Mouse (Mus musculus): ENCODE measurements at regions not wholly inside any gene's neighbourhood (a gene's known extent, or its start where the extent isn't known, plus 50 kb on each side); places are given as distances from the start of the nearest gene placed in this dataset.

GRCm38 (mm10) chr16:50839665-50840064, 248.7 kb upstream of the Ccdc54 start:
- H3K4me3 ChIP-seq (ENCODE audit: control insufficient read depth in 1 of 2, insufficient read depth in 1 of 2, low read depth in 2 of 2, low read length in 2 of 2): peak overlapping the region; percentile 9 to 10; a peak in 2 of 4 replicates
- no peaks in the 10 kb centered on the region for H3K79me2 ChIP-seq (ENCODE audit: control insufficient read depth, insufficient read depth, low read length, poor library complexity)
- TF ChIP-seq GATA1 (IDR thresholded peaks at IDR 0.05; ENCODE audit: low read depth, low read length): 0 out of 2 replicates have a peak, but pooled peaks have one; percentile 12
- peak; percentile 5 to 33; a peak in 1 of 4 replicates for TF ChIP-seq EP300 (IDR thresholded peaks at IDR 0.05; ENCODE audit: low read depth in 1 of 2, low read length in 2 of 2)
- TF ChIP-seq KAT2A (conservative IDR thresholded peaks at IDR 0.05; ENCODE audit: low read depth, low read length): no peak
- peak; percentile 59 for DNase-seq (ENCODE audit: low read depth, low spot score)
- H3K27me3 ChIP-seq (ENCODE audit: control insufficient read depth in 1 of 2, insufficient read depth in 2 of 2, low read length in 2 of 2): peaks cover 2% of the 10 kb centered on the region in 2 experiments; a peak in 2 of 4 replicates
- H3K36me3 ChIP-seq (ENCODE audit: control insufficient read depth in 1 of 2, insufficient read depth in 2 of 2, low read length in 2 of 2): peaks cover 0 to 9% of the 10 kb centered on the region in 2 experiments; a peak in 2 of 4 replicates
- no peak overlapping the region for H3K9ac ChIP-seq (ENCODE audit: control insufficient read depth, low read depth, low read length, poor library complexity, severe bottlenecking)
- no peaks in the 10 kb centered on the region for H3K9me3 ChIP-seq (replicated peaks; ENCODE audit: insufficient read depth, low read length)
- H3K27ac ChIP-seq (ENCODE audit: control insufficient read depth, low read depth, low read length): no peak overlapping the region
- H3K4me1 ChIP-seq (ENCODE audit: control insufficient read depth in 1 of 2, insufficient read depth in 2 of 2, low read length in 2 of 2): peaks cover 2 to 9% of the 10 kb centered on the region in 2 experiments; a peak in 3 of 4 replicates

- DNase-seq (ENCODE audit: low read depth, low spot score): no peak
- H3K4me1 ChIP-seq (ENCODE audit: control insufficient read depth in 1 of 2, insufficient read depth in 2 of 2, low read length in 2 of 2): peaks cover 2 to 9% of the 10 kb centered on the region in 2 experiments; a peak in 3 of 4 replicates
- H3K9ac ChIP-seq (ENCODE audit: control insufficient read depth, low read depth, low read length, poor library complexity, severe bottlenecking): no peak overlapping the region
- H3K27me3 ChIP-seq (ENCODE audit: control insufficient read depth in 1 of 2, insufficient read depth in 2 of 2, low read length in 2 of 2): no peaks in the 10 kb centered on the region
- TF ChIP-seq USF2 (IDR thresholded peaks at IDR 0.05; ENCODE audit: borderline replicate concordance in 1 of 2, insufficient read depth in 1 of 2, low read depth in 1 of 2, low read length in 2 of 2) (no peak), MAZ (IDR thresholded peaks at IDR 0.05; ENCODE audit: low read depth, low read length) (no peak), BHLHE40 (IDR thresholded peaks at IDR 0.05; ENCODE audit: borderline replicate concordance, low read depth, low read length) (no peak), NELFE (IDR thresholded peaks at IDR 0.05; ENCODE audit: low read depth, low read length) (no peak), POLR2AphosphoS2 (IDR thresholded peaks at IDR 0.05; ENCODE audit: low read length) (no peak), CHD2 (IDR thresholded peaks at IDR 0.05; ENCODE audit: low read length) (no peak), TBP (IDR thresholded peaks at IDR 0.05; ENCODE audit: low read depth, low read length) (no peak), POLR2AphosphoS5 (IDR thresholded peaks at IDR 0.05; ENCODE audit: borderline replicate concordance, low read depth, low read length) (no peak), CTCF (IDR thresholded peaks at IDR 0.05 in 2 of 3, conservative IDR thresholded peaks at IDR 0.05 in 1 of 3; ENCODE audit: control insufficient read depth in 1 of 3, insufficient read depth in 1 of 3, low read depth in 2 of 3, low read length in 3 of 3, poor library complexity in 1 of 3, severe bottlenecking in 1 of 3) (no peak), GATA1 (IDR thresholded peaks at IDR 0.05; ENCODE audit: low read depth, low read length) (no peak), USF1 (IDR thresholded peaks at IDR 0.05; ENCODE audit: low read depth, low read length) (no peak), SIN3A (IDR thresholded peaks at IDR 0.05; ENCODE audit: low read length) (no peak), EP300 (IDR thresholded peaks at IDR 0.05; ENCODE audit: low read depth in 1 of 2, low read length in 2 of 2) (no peak), RCOR1 (IDR thresholded peaks at IDR 0.05; ENCODE audit: low read depth, low read length) (no peak), TCF12 (IDR thresholded peaks at IDR 0.05; ENCODE audit: low read depth, low read length) (no peak), POLR2A (IDR thresholded peaks at IDR 0.05; ENCODE audit: control insufficient read depth in 1 of 2, insufficient read depth in 1 of 2, low read depth in 1 of 2, low read length in 2 of 2, poor library complexity in 1 of 2) (no peak)
- H3K27ac ChIP-seq (ENCODE audit: control insufficient read depth, low read depth, low read length): no peak overlapping the region
- H3K36me3 ChIP-seq (ENCODE audit: control insufficient read depth in 1 of 2, insufficient read depth in 2 of 2, low read length in 2 of 2): peaks cover 0 to 9% of the 10 kb centered on the region in 2 experiments; a peak in 2 of 4 replicates
- no peaks in the 10 kb centered on the region for H3K9me3 ChIP-seq (replicated peaks; ENCODE audit: insufficient read depth, low read length)
- no peak overlapping the region for H3K4me3 ChIP-seq (ENCODE audit: control insufficient read depth in 1 of 2, insufficient read depth in 1 of 2, low read depth in 2 of 2, low read length in 2 of 2)
- no peaks in the 10 kb centered on the region for H3K79me2 ChIP-seq (ENCODE audit: control insufficient read depth, insufficient read depth, low read length, poor library complexity)
These were observed 246.5 kb upstream of the Ccdc54 start for GRCm38 (mm10) chr16:50837416-50837815.

Measured in MEL (cell line).